Mouse (Mus musculus) brain, embryonic 14.5 days (tissue): Measurements from ENCODE around the gene Arhgef12. TPM values are rescaled to one million over a fixed set of nuclear protein-coding genes. Genes with fewer than 3 reads are reported as not detected.

Experiments
- DNase-seq: peaks from one replicate; pipeline ENCODE4 v3.0.0-alpha.2; 2011; ENCODE audit warnings: low read depth
- CTCF ChIP-seq: fragments of 200-500 bp; IDR thresholded peaks from 2 replicates; pipeline ENCODE4 v1.5.1; 2012; ENCODE audit warnings: inconsistent platforms, mild to moderate bottlenecking, moderate library complexity, borderline replicate concordance; ENCODE audit not compliant: insufficient read depth, insufficient read length; ENCODE audit errors: extremely low read depth
- POLR2A ChIP-seq: fragments of 200-500 bp; IDR thresholded peaks from 2 replicates; pipeline ENCODE4 v1.6.1; 2012; ENCODE audit warnings: mild to moderate bottlenecking, inconsistent platforms, borderline replicate concordance; ENCODE audit not compliant: poor library complexity, insufficient read depth, insufficient read length, severe bottlenecking; ENCODE audit errors: extremely low read depth
- polyA plus RNA-seq: library from polyadenylated mRNA; depleted of rRNA; stranded (reverse); fragments of >200 nt; gene quantifications from 2 replicates; pipeline ENCODE4 v1.2.3, GENCODE M21; 2012; rRNA removed

The Arhgef12 gene
- polyA plus RNA-seq, 1 experiment, result 61.9 TPM

DNA sequence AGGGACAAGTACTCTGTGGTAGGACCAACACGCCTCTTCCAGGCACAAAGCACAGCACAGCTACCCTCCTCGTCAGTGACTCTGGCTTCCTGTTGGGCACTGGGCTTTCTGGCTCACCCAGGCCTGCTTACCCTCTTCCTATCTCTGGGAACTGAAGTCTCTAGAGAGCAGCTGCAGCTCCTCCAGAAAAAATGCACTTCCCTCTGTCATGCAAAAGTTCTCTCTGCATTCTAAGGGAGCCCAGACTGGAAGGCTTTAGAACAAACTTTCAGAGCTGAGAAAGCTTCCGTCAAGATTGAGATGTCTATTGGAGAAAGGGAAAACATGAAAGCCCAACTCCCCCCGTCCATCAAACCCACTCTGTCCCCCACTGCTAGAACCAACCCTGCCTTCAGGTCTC lies 164.9 kb downstream of the Arhgef12 start:
- DNase-seq, result no peak
- TF ChIP-seq POLR2A, result no peak
- no peak for TF ChIP-seq CTCF

DNA sequence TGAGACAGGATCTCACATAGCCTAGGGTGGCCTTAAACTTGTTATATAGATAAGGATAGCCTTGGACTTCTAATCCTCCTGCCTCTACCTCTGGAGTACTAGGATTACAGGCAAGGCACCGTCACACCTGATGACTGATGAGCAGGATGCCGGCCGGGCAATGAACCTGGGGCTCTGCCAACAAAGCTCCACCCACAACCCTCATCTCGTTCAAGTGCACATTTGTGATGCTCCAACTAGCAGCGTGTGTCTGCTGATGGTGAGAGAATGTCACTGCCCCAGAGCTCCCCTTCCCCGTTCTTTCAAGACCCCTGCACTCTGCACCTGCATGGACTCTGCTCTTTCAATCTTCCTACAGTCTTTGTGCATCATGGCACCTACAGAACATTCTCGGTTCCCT lies 174.9 kb downstream of the Arhgef12 start:
- TF ChIP-seq POLR2A, result no peak
- no peak for TF ChIP-seq CTCF

DNA sequence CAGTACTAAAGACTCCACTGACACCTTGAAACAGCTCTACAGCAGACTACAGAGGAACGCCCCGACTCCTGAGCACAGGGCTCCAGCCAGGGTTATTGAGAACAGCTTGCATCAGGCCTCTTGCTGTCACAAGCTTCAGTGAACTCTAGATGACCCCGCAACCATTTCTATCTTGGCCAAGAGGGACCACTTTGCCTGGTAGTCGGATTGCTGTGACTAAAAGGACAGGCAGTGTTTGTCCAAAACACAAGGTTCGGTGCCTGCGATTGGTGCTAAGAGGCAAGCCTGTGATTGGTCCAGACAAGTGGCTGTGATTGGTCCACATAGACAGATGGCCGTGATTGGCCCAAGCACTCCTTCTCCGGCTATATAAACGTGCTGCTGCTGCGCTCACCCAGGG lies 179.5 kb downstream of the Arhgef12 start:
- DNase-seq, result no peak
- TF ChIP-seq POLR2A (no peak), CTCF (no peak)

More for the DNA sequence above, 174.9 kb downstream of the Arhgef12 start:
- DNase-seq, result no peak

DNA sequence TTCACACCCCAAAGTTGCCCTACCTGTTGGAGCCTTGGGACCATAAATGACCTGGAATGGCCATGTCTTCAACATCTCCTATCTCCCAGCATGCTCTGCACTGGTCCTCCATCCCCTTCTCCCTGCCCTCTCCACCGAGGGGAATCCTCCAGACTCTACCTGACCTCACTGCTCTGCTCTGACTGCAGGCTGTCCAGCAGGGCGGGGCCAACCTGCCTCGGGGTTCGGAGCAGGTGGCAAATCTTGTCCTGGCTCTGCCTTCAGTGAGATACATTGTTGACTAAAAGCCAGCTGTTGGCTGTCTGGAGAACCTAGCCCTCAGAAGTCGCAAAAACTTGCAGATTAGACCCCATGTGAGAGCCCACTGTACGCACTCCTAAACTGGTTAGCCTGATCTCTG lies 180.5 kb downstream of the Arhgef12 start:
- TF ChIP-seq POLR2A (no peak), CTCF (no peak)
- DNase-seq, result no peak

GRCm38 (mm10) chr9:42921830-42922229 lies 185.2 kb downstream of the Arhgef12 start:
- TF ChIP-seq CTCF, result no peak
- no peak for TF ChIP-seq POLR2A

GRCm38 (mm10) chr9:42920190-42920589 lies 186.8 kb downstream of the Arhgef12 start:
- TF ChIP-seq CTCF (peak; percentile 23; the same call in 1 of the 2 replicates), POLR2A (no peak)
- peak; percentile 55 for DNase-seq

More at GRCm38 (mm10) chr9:42921830-42922229, 185.2 kb downstream of the Arhgef12 start:
- DNase-seq, result no peak

- DNase-seq, result no peak
- TF ChIP-seq POLR2A, result no peak
- TF ChIP-seq CTCF, result no peak
Observed at GRCm38 (mm10) chr9:42917911-42918310, 189.1 kb downstream of the Arhgef12 start.

Other genes with a start within 250 kb of the Arhgef12 start
- gene Grik4, start 162.7 kb downstream of the Arhgef12 start, polyA plus RNA-seq, result 4.2 and 9.8 TPM in 2 replicates
- gene Tmem136, start 9.3 kb upstream of the Arhgef12 start, polyA plus RNA-seq, result 22.0 and 27.7 TPM in 2 replicates
- 0.25 and 0.50 TPM in 2 replicates for gene Pou2f3, start 103.1 kb upstream of the Arhgef12 start, polyA plus RNA-seq
- gene Oaf, start 132.7 kb upstream of the Arhgef12 start, polyA plus RNA-seq, result 11.5 and 13.1 TPM in 2 replicates
- 2.8 and 2.9 TPM in 2 replicates for gene Trim29, start 203.6 kb upstream of the Arhgef12 start, polyA plus RNA-seq